Mouse (Mus musculus): ENCODE results near the gene Serpina7.

Serpina7 gene

GRCm38 (mm10) chrX:139085077-139085476 is at the start of gene Serpina7:
Gene Serpina7 (minus strand): TSS chrX:139085236.
- no peak for DNase-seq (ENCODE audit: low spot score in 2 of 2)

GRCm38 (mm10) chrX:139134031-139134430 is 49.0 kb upstream of the Serpina7 start:
- no peak for DNase-seq (ENCODE audit: low spot score in 2 of 2)

- no peak for DNase-seq (ENCODE audit: low spot score in 2 of 2)
These were observed 12.2 kb upstream of the Serpina7 start for GRCm38 (mm10) chrX:139097197-139097596.

GRCm38 (mm10) chrX:139085943-139086342 is 907 bp upstream of the Serpina7 start, which contains the start of gene 4930513O06Rik:
Gene 4930513O06Rik (plus strand): TSS chrX:139086243.
- DNase-seq (ENCODE audit: low spot score in 2 of 2), result no peak

- no peak for DNase-seq (ENCODE audit: low spot score in 2 of 2)
These were observed 6.5 kb downstream of the Serpina7 start for GRCm38 (mm10) chrX:139078493-139078892.

GRCm38 (mm10) chrX:139064078-139064477 is 21.0 kb downstream of the Serpina7 start:
- no peak for DNase-seq (ENCODE audit: low spot score in 2 of 2)

GRCm38 (mm10) chrX:139053149-139053548 is 31.9 kb downstream of the Serpina7 start:
- no peak for DNase-seq (ENCODE audit: low spot score in 2 of 2)

GRCm38 (mm10) chrX:139051976-139052375 is 33.1 kb downstream of the Serpina7 start:
- no peak for DNase-seq (ENCODE audit: low spot score in 2 of 2)

- DNase-seq (ENCODE audit: low spot score in 2 of 2), result no peak
These were observed 43.9 kb downstream of the Serpina7 start for GRCm38 (mm10) chrX:139041148-139041547.

GRCm38 (mm10) chrX:139039314-139039713 is 45.7 kb downstream of the Serpina7 start:
- no peak for DNase-seq (ENCODE audit: low spot score in 2 of 2)

GRCm38 (mm10) chrX:139037666-139038065 is 47.4 kb downstream of the Serpina7 start:
- DNase-seq (ENCODE audit: low spot score in 2 of 2), result no peak
